Mouse (Mus musculus) bone marrow, adult 2 months (tissue): ENCODE results near the gene Insl3.

Experiments
- CTCF ChIP-seq: fragments of 200-500 bp; IDR thresholded peaks from 2 replicates; pipeline ENCODE4 v1.5.1; 2011; ENCODE audit warnings: low read length, control low read depth; ENCODE audit not compliant: control insufficient read depth, insufficient read depth
- POLR2A ChIP-seq: fragments of 200-500 bp; IDR thresholded peaks from 2 replicates; pipeline ENCODE4 v1.6.1; 2011; ENCODE audit warnings: low read depth, mild to moderate bottlenecking, control low read depth, low read length, borderline replicate concordance; ENCODE audit not compliant: control insufficient read depth

- TF ChIP-seq POLR2A (no peak), CTCF (no peak)
Observed at GRCm38 (mm10) chr8:71657816-71658215, 31.2 kb upstream of the Insl3 start.
